Mouse (Mus musculus): Measurements from ENCODE around the gene 2610507B11Rik.
A peak's percentile ranks its signal among the peaks of the same experiment; 100 is the strongest.

The 2610507B11Rik gene

DNA sequence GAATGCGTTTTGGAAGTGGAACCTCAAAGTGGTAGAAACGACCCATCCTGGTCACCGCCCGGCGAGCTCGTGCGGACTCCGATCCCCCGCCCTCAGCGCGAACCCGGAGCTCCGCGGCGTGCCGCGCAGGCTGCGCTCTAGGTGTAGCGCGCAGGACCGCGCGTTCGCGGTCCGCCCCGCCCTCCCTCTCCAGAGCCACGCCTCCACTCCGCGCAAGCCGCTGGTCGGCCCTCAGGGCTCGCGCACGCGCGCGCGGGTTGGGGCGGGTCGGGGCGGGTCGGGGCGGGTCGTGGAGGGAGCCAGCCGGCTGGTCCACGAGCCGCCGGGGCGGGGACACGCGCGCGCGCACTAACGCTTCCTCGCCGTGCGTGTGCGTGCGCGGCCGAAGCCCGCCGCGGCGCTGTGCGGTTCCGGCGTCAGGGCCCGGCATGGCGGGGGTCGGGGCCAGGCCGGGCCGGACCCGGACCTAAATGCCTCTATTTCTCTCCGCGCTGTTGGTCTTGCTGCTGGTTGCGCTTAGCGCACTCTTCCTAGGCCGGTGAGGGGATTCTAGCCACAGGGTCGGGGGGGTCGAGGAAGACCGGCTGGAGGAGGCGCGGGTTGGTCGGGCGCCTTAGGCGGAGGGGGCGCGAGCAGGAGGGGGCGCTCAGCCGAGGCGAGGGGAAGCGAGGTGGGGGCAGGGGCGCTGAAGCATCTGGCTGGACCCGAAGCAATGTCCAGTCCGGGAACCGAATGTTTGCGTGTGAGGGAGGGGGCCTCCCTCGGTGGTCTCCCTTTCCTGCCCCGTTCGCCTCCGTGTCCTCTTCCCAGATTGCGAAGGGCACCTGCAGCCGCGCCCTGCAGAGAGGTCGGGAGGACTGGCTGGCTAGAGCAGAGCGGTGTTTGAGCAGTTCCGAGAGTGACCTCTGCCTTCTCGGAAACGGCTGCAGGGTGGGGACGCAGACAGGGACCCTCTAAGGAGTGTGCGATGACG lies at the start of gene 2610507B11Rik:
Gene 2610507B11Rik (plus strand): TSS at position 373 of the 973 bp plus-strand sequence.
- DNase-seq: peak; percentile 98

GRCm38 (mm10) chr11:78213086-78213817 lies 48.3 kb upstream of the 2610507B11Rik start:
- DNase-seq: peak; percentile 13

DNA sequence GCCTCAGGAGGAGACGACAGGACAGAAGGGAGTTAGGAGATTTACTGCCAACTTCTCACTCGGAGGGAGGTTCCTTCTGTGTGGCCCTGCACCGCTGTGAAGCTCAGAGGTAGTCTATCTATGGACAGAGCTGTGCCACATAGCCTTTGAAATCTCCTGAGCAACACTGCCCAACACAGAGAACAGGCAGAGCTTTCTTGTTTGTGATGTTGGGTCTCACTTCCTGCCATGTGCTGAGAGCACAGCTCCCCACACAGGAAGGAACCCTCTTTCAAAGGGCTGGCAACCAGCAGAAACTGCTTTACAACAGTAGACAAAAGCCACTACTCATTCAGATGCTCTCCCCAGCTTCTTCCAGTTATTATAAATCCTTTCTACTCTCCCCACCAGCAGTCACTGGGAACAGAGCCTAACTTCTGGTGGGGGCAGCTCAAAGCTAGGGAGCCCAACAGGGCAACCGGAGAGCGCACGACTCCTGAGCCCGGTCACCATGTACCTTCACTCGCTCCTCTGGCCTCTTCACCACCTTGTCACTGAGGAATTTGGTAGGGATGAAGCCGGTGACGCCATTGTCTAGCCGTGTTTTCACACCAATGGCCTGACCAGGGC lies 45.7 kb upstream of the 2610507B11Rik start:
- no peak for DNase-seq

GRCm38 (mm10) chr11:78223586-78223985 lies 38.0 kb upstream of the 2610507B11Rik start:
- DNase-seq: no peak

- DNase-seq: no peak
Measured at GRCm38 (mm10) chr11:78231518-78231917, 30.0 kb upstream of the 2610507B11Rik start.

DNA sequence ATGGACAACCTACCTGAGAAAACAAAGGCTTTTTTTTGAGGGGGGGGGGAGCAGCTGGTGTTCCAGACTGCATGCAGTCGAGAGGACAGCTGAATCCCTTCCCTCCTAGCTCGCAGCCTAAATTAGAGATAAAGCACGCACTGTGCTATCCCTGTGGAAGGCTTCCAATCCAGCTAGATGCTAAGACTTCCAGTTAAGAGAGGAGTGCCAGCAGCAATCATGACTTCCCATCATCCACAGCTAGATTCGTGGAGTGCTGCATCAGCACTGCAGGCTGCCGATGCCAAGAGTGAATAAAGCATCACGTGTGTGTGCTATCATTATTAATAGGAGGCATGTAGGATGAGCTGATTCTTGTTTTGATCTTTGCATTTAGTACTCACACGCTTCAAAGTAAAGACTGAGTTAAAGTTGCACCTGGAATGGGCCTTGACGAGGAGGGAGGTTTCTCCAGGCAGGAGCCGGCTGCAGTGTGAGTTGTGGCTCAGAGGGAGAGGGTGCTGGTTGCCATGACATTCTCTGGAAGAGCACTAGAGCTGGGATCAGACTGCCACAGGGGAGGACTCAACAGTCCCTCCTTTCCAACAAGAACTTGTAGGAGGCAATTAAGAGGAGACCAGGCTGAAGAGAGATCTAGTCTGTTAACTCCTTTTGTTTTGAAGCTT lies 21.2 kb upstream of the 2610507B11Rik start:
- no peak for DNase-seq

- no peak for DNase-seq
Measured at GRCm38 (mm10) chr11:78245261-78245626, 16.3 kb upstream of the 2610507B11Rik start.

DNA sequence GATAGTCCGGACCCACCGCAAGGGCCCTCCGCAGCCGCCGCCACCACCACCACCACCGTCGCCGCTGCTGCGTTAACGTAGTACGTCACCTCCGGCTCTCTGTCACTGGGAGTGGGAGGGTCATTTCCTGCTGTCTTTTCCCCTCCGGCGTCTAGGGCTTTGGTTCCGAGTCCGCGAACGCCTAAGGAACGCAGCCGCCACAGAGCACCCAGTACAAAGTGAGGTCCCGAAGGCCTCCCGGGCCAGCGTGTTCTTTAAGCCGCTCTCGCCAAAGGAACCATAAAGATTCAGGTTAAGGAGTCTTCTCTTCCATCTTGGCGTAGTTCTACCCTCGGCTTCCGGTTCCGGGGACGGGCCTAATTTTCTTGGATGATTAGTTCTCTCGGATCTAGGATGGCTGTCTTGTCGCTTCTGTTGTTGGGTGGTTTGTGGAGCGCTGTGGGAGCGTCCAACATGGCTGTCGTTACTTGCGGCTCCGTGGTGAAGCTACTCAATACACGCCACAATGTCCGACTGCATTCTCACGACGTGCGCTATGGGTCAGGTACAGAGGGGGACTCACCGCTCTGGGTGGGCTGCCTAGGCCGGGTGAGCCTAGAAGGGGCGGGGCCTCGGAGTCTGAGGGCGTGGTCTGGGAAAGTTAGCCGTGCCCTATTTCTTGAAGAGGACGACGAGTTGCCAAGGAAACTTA lies 15.8 kb upstream of the 2610507B11Rik start, which contains the start of the genes Sdf2 and Supt6:
Gene Sdf2 (plus strand): TSS at position 120 of the 691 bp plus-strand sequence.
Gene Supt6 (minus strand): TSS at position 361 of the 691 bp plus-strand sequence.
- peak; percentile 90 for DNase-seq

DNA sequence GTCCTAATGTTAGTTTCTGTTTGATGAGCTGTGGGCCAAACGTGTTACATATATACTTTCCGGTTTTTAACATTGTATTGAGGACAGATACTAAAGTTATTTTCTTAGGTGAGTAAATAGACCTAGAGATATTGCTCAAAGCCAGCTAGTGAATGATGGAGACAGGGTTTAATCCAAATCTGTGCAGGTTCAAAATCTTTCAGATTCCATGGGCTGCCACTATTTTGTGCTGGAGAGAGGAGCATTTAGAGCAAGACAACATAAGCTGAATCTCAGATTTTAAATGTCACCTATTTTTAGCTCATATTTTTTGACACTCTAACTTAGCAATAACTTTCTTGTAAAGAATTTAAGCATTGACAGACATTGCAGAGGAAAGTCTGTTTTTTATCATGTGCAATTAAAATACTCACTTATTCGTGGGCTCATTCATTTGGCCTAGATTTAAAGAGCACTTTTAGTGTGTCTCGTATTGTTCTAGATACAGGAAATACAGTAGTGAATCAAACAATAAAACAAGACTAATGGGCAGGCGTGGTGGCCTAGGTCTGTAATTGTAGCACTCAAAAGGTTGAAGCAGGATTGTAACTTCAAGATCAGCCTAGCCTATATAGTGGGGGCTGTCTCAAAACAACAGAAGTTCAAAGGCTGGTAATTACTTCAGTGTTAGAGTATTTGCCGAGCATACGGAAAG lies 15.1 kb upstream of the 2610507B11Rik start:
- DNase-seq: no peak

DNA sequence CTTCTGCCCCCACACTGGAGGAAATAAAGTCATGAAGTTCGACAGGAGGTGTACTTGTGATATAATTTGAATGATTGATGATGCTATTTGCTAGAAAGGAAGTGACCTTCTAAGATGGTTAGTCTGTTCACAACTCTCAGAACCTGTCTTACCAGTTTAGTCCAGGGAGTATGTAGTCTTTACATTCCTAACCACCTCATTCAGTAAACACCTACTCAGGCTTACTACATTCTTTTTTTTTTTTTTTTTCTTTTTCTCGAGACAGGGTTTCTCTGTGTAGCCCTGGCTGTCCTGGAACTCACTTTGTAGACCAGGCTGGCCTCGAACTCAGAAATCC lies 14.6 kb upstream of the 2610507B11Rik start:
- DNase-seq: no peak

GRCm38 (mm10) chr11:78247727-78248140 lies 13.8 kb upstream of the 2610507B11Rik start:
- DNase-seq: peak; percentile 21

GRCm38 (mm10) chr11:78256618-78257017 lies 4.9 kb upstream of the 2610507B11Rik start:
- DNase-seq: no peak

DNA sequence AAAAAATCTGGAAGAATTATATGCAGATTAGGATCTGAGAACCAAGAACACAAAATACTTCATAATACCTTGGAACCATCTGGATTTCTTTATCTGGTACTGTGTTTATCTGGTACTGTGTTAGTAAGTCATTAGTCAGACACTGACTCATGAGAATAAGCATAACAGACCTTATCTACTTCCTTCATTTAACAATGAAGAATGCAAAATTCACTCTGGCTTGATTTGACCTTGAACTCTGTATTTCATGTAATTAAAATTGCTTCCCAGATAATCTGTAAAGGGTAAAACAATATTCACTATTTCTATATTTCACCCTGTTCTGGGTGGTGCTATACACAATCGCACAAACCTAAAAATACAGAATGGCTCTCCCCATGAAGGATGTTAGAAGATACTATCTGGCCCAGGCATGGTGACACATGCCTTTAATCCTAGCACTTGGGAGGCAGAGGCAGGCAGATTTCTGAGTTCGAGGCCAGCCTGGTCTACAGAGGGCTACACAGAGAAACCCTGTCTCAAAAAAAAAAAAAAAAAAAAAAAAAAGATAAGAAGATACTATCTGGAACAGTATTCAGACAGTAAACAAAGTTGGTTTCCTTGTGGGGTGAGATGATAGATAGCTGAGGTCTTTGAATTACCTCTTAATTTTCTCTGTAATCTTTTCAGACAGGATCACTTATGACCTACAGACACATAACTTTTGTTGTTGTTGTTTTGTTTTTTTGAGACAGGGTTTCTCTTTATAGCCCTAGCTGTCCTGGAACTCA lies 878 bp upstream of the 2610507B11Rik start:
- no peak for DNase-seq

DNA sequence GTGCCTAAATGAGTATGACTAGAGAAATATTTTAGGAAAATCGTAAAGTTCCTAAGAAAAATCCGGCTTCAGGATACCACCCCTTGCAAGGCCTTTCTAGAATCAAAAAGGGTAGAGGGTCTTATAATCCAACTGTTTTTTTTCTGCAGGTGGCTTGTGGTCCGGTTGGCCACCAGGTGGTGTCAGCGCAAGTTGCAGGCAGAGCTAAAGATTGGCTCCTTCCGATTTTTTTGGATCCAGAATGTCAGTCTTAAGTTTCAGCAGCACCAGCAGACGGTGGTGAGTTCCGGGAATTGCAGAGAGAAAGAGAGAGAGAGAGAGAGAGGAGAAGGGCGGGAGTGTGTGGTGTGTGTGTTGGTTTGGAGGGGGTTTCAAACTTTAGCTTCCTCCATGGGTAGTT lies 998 bp downstream of the 2610507B11Rik start:
- DNase-seq: peak; percentile 62

GRCm38 (mm10) chr11:78265571-78265970 lies 4.0 kb downstream of the 2610507B11Rik start:
- no peak for DNase-seq

DNA sequence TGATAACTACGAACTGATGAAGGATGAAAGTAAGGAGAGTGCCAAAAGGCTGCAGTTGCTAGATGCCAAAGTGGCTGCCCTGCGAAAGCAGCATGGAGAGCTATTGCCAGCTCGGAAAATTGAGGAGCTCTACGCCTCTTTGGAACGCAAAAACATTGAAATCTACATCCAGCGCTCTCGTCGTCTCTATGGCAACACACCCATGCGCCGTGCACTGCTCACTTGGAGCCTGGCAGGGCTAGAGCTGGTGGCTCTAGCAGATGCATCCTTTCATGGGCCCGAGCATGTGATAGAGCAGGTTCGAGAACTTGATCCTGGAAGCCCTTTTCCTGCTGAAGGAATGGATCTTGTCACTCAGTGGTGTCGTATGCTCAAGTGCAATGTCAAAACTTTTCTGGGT lies 10.4 kb downstream of the 2610507B11Rik start:
- no peak for DNase-seq

- no peak for DNase-seq
Measured at GRCm38 (mm10) chr11:78275596-78275995, 14.0 kb downstream of the 2610507B11Rik start.

DNA sequence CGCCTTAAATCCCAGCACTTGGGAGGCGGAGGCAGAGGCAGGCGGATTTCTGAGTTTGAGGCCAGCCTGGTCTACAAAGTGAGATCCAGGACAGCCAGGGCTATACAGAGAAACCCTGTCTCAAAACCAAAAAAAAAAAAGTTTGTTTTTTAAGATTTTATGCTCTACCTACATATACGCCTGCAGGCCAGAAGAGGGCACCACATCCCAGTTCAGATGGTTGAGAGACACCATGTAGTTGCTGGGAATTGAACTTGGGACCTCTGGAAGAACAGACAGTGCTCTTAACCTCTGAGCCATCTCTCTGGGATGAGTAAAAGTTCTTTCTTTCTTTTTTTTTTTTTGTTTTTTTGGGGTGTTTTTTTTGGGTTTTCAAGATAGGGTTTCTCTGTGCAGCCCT lies 14.6 kb downstream of the 2610507B11Rik start:
- peak; percentile 14 for DNase-seq

- DNase-seq: no peak
Measured at GRCm38 (mm10) chr11:78278853-78279252, 17.3 kb downstream of the 2610507B11Rik start.

DNA sequence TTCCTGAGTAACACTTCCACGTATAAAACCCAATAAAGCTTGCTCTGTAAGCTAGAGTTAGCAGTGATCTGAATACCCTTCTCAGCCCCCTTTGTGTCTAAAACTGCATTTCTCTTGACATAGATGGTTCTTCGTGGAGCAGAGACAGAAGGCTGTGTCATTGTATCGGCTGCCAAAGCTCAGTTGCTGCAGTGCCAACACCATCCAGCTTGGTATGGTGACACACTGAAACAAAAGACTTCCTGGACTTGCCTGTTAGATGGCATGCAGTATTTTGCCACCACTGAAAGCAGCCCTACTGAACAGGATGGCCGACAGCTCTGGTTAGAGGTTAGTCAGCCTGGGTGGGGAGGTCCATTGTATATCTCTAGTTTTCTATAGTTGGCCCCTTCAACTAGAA lies 18.0 kb downstream of the 2610507B11Rik start:
- no peak for DNase-seq

All from liver (tissue).